Mouse (Mus musculus) limb, embryonic 13.5 days (tissue): ENCODE data around the gene Orm2. TPM values are rescaled to one million over a fixed set of nuclear protein-coding genes. Genes with fewer than 3 reads are reported as not detected.
"Not testable (repeated sequence)": the region's sequence is repeated elsewhere in the genome, so short reads cannot be mapped to it uniquely, and the experiment has no call there.

Experiments
- ATAC-seq: fragments of 200-750 bp; cut with Nextera tagmentation; 2 replicates; pipeline ENCODE4 v1.8.0; 2017; ENCODE audit warnings: low read depth, moderate number of reproducible peaks, moderate TSS enrichment; ENCODE audit not compliant: low FRiP score
- H3K27ac ChIP-seq: fragments of 300-500 bp; sonication (generic); 2 replicates; pipeline ENCODE4 v1.5.1; 2015; ENCODE audit warnings: inconsistent platforms, mild to moderate bottlenecking, moderate library complexity
- H3K27me3 ChIP-seq: fragments of 300-500 bp; sonication (generic); 2 replicates; pipeline ENCODE4 v1.6.1; 2015; ENCODE audit warnings: mild to moderate bottlenecking, inconsistent platforms
- H3K36me3 ChIP-seq: fragments of 300-500 bp; sonication (generic); 2 replicates; pipeline ENCODE4 v1.6.1; 2015; ENCODE audit warnings: inconsistent platforms, mild to moderate bottlenecking, moderate library complexity
- H3K4me1 ChIP-seq: fragments of 300-500 bp; sonication (generic); 2 replicates; pipeline ENCODE4 v1.6.1; 2015; ENCODE audit warnings: inconsistent platforms
- H3K4me2 ChIP-seq: fragments of 300-500 bp; sonication (generic); replicated peaks from 2 replicates; pipeline ENCODE4 v1.6.1; 2015; ENCODE audit warnings: inconsistent platforms, mild to moderate bottlenecking, moderate library complexity
- H3K4me3 ChIP-seq: fragments of 300-500 bp; sonication (generic); 2 replicates; pipeline ENCODE4 v1.5.1; 2015; ENCODE audit warnings: moderate library complexity, mild to moderate bottlenecking, inconsistent platforms
- H3K9ac ChIP-seq: fragments of 300-500 bp; sonication (generic); 2 replicates; pipeline ENCODE4 v1.6.1; 2015; ENCODE audit warnings: mild to moderate bottlenecking, inconsistent platforms
- H3K9me3 ChIP-seq: fragments of 300-500 bp; sonication (generic); 2 replicates; pipeline ENCODE4 v1.6.1; 2016; ENCODE audit warnings: inconsistent platforms
- WGBS: fragments of 180-500 bp; shearing (Covaris S2); methylation state at CpG from one replicate; pipeline ENCODE4 v1.1.7; 2015; 5-methylcytosine and 5-hydroxymethylcytosine counted together
- polyA plus RNA-seq: library from polyadenylated mRNA; unstranded; fragments of >200 nt; fragmentation: Nextera tagmentation; extraction: Ambion mirVana; gene quantifications from 2 replicates; pipeline ENCODE4 v1.2.1, GENCODE M21; 2015

Gene Orm2
- polyA plus RNA-seq = not detected in 2 replicates

GRCm38 (mm10) chr4:63362150-63362549 is at the start of gene Orm2:
Gene Orm2 (plus strand): TSS chr4:63362449.
- H3K4me3 ChIP-seq = no peak within 1 kb of the TSS
- H3K36me3 ChIP-seq = peaks cover under 1% of the 10 kb centered on the region
- no peak within 1 kb of the TSS for H3K27ac ChIP-seq
- no peaks in the 10 kb centered on the region for H3K27me3 ChIP-seq
- no peaks in the 10 kb centered on the region for H3K9me3 ChIP-seq
- H3K4me1 ChIP-seq = no peaks in the 10 kb centered on the region
- ATAC-seq = no peak
- 92% methylated on average over 5 of the region's 5 CpGs for WGBS
- no peak within 1 kb of the TSS for H3K9ac ChIP-seq
- no peak within 1 kb of the TSS for H3K4me2 ChIP-seq

GRCm38 (mm10) chr4:63314063-63314462 is 48.2 kb upstream of the Orm2 start:
- WGBS = 78% methylated on average over 5 of the region's 5 CpGs
- H3K4me3 ChIP-seq = no peak overlapping the region

DNA sequence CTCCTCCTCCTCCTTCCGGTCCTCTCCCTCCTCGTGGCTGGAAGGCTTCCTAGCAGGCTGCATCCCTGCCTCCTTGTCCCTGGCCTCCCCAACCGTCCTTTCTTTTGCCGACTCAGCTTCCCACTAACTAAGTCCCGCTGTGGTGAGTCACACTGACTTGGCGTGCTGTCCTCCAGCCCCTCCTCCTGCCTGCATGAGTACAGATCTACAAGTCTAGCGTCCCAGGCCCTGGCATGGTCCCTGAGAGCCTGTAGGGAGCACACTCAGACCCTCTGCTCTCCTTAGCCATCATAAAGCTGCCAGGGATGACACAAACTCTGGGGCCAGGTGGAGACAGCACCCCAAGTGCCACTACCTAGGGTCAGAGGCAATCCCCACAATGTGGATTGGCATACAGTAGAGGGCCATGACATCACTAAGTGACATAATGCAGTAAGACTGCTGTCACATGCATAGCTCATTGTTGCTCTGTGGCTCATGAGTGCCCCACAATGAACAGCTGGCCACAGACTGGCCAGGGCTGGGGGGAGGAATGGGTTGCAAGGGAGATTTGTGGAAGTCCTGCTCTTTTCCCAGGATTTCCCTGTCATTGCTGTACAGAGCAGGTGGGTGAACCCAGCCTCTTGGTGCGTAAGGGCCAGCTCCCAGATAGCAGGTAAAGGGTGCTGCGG is 46.0 kb upstream of the Orm2 start:
- Histone ChIP-seq H3K4me2 (no peak overlapping the region), H3K9me3 (no peaks in the 10 kb centered on the region), H3K4me1 (no peaks in the 10 kb centered on the region), H3K4me3 (no peak overlapping the region), H3K36me3 (peaks cover 85% of the 10 kb centered on the region), H3K27me3 (no peaks in the 10 kb centered on the region), H3K9ac (no peak overlapping the region), H3K27ac (no peak overlapping the region; the same call in 1 of the 2 replicates)
- ATAC-seq = no peak
- 73% methylated on average over 9 of the region's 9 CpGs for WGBS

More at GRCm38 (mm10) chr4:63314063-63314462, 48.2 kb upstream of the Orm2 start:
- no peak overlapping the region for H3K9ac ChIP-seq
- ATAC-seq = no peak
- no peaks in the 10 kb centered on the region for H3K4me1 ChIP-seq
- H3K4me2 ChIP-seq = no peak overlapping the region
- H3K27ac ChIP-seq = no peak overlapping the region
- H3K36me3 ChIP-seq = peaks cover 99% of the 10 kb centered on the region
- no peaks in the 10 kb centered on the region for H3K27me3 ChIP-seq
- H3K9me3 ChIP-seq = no peaks in the 10 kb centered on the region

DNA sequence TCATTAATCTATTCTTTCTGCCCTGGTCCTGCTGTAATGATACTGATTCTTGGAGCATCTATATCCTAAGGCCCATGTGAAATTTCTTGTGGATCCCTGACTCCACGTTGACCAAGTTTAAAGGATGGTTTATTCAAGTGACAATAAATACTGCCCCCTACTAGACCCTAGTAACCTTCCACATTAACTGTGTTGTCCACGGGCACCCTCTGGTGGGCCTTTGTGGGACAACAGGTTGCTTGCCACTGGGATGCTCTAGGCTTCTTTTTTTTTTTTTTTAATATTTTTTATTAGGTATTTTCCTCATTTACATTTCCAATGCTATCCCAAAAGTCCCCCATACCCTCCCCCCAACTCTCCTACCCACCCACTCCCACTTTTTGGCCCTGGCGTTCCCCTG is 42.7 kb upstream of the Orm2 start:
- H3K9ac ChIP-seq, H3K4me1 ChIP-seq, H3K4me3 ChIP-seq, H3K27ac ChIP-seq, H3K9me3 ChIP-seq, H3K4me2 ChIP-seq, ATAC-seq, H3K27me3 ChIP-seq: not testable (repeated sequence)
- H3K36me3 ChIP-seq = peaks cover 86% of the 10 kb centered on the region
- 28% methylated on average over 3 of the region's 3 CpGs for WGBS

DNA sequence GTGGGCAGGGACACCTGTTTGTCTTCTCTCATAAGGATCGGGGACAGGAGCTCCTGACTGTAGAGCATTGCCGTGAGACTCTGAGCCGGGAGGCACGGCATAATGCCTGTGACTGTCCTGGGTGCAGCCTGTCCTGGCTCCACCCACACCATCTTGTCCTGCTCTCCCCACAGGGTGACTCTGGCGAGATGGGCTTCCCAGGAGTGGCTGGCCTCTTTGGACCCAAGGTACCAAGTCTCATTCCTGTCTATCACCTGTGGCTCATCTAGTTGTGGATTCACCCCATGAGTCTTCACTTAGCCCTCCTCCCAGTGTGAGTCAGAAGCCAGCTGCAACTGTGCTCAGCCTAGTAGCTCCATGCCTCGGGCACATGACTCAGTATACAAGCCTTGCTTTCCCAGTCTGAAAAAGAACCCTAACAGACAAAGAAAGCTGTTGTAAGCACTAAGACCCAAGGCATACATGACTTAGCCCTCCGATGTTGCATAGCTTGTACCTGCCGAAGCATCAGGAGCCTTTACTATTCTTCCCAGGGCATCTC is 38.9 kb upstream of the Orm2 start:
- H3K36me3 ChIP-seq = peaks cover 87% of the 10 kb centered on the region
- no peak overlapping the region for H3K4me3 ChIP-seq
- no peak overlapping the region for H3K9ac ChIP-seq
- 81% methylated on average over 8 of the region's 8 CpGs for WGBS
- H3K27ac ChIP-seq = no peak overlapping the region
- H3K4me1 ChIP-seq = no peaks in the 10 kb centered on the region
- no peaks in the 10 kb centered on the region for H3K9me3 ChIP-seq
- ATAC-seq = no peak
- H3K27me3 ChIP-seq = no peaks in the 10 kb centered on the region
- no peak overlapping the region for H3K4me2 ChIP-seq

DNA sequence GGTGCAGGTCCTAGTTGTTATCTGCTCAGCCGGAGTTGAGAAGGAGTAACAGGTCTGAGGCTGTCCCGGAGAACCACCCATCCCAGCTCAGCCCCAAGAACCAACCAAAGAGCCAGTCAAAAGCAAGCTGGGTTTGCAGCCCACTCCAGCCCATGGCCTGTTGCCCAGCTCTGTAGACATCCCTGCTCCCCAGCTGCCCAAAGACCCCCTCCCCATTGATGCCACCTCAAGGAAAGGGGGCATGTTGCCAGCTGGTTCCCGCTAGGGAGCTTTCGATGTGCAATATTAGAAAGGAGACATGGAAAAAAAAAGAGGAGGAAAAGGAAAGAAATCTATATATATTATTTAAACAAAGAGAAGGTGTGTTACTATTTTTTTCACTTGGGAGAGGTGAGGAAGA is 28.8 kb upstream of the Orm2 start:
- peaks cover 58% of the 10 kb centered on the region for H3K36me3 ChIP-seq
- no peaks in the 10 kb centered on the region for H3K9me3 ChIP-seq
- 91% methylated on average over 4 of the region's 4 CpGs for WGBS

DNA sequence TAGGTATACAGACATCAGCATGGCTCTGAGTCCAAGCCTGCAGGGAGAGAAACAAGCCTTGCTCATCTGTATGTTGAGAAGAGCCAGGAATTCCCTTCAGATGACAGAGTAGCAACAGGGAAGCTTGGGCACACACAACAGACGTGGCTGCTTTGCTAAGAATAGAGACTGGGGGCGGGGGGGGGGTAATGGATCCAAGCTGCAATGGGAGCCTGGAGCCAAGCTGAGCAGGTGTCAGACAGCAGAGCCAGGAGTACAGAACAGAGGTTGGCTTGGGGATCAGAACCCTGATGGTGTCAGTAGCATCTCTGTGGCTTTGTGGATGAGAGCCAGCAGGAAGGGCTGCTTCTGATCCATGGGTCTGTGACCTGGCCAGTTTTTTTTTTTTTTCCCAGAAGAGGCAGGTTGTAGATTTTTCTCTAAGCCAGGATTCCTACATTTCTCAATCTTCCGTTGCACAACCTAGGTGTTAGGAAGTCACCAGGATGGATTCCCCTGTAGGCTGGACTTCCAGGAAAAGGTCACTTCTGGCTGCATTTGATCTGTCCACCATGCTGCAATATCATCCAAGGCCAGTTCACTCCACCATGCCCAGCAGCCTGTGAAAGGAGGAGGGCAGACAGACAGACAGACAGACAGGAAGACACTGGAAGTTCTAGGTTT is 23.7 kb upstream of the Orm2 start:
- H3K27me3 ChIP-seq = no peaks in the 10 kb centered on the region
- no peak overlapping the region for H3K9ac ChIP-seq
- no peak for ATAC-seq
- H3K9me3 ChIP-seq = no peaks in the 10 kb centered on the region
- no peak overlapping the region for H3K4me3 ChIP-seq
- no peak overlapping the region for H3K4me2 ChIP-seq
- H3K27ac ChIP-seq = no peak overlapping the region
- 67% methylated on average over 3 of the region's 3 CpGs for WGBS
- peaks cover 18% of the 10 kb centered on the region for H3K36me3 ChIP-seq
- no peaks in the 10 kb centered on the region; the same call in 1 of the 2 replicates for H3K4me1 ChIP-seq

More for the DNA sequence above, 28.8 kb upstream of the Orm2 start:
- Histone ChIP-seq H3K27me3 (no peaks in the 10 kb centered on the region), H3K4me3 (no peak overlapping the region), H3K4me1 (no peaks in the 10 kb centered on the region), H3K27ac (no peak overlapping the region), H3K9ac (no peak overlapping the region), H3K4me2 (no peak overlapping the region)
- no peak for ATAC-seq

DNA sequence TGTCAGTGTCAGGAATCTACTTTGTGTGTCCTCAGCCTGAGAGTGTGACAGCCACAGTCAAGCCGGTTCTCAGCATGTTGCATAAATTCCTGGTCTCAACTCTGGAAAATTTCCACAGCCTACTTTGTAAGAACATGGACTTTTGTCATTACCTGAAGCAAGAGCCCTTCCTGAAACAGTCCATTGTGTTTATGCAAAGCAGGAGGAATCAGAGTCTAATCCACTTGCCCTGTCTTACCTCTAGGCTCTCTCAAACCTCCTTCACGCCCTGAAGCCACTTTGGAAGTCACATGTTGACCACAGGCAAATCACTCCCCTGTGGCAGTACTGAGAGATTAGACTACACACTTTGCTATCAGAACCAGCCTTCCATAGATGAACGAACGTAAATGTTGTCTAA is 19.8 kb upstream of the Orm2 start:
- Histone ChIP-seq H3K27me3 (no peaks in the 10 kb centered on the region), H3K4me1 (no peaks in the 10 kb centered on the region; the same call in 1 of the 2 replicates), H3K9me3 (no peaks in the 10 kb centered on the region), H3K4me2 (no peak overlapping the region), H3K9ac (no peak overlapping the region), H3K27ac (no peak overlapping the region), H3K4me3 (no peak overlapping the region), H3K36me3 (no peaks in the 10 kb centered on the region)
- 78% methylated on average over 4 of the region's 4 CpGs for WGBS
- ATAC-seq = no peak

GRCm38 (mm10) chr4:63343608-63344007 is 18.6 kb upstream of the Orm2 start:
- Histone ChIP-seq H3K4me1 (no peaks in the 10 kb centered on the region; the same call in 1 of the 2 replicates), H3K27me3 (no peaks in the 10 kb centered on the region), H3K36me3 (no peaks in the 10 kb centered on the region), H3K9me3 (no peaks in the 10 kb centered on the region), H3K9ac (no peak overlapping the region), H3K4me3 (no peak overlapping the region), H3K4me2 (no peak overlapping the region), H3K27ac (no peak overlapping the region)
- no peak for ATAC-seq
- 36% methylated on average over 3 of the region's 3 CpGs for WGBS

- ATAC-seq = no peak
- H3K9ac ChIP-seq = no peak within 1 kb of the TSS
- H3K4me2 ChIP-seq = no peak within 1 kb of the TSS
- H3K4me1 ChIP-seq = no peaks in the 10 kb centered on the region; the same call in 1 of the 2 replicates
- no peak within 1 kb of the TSS for H3K4me3 ChIP-seq
- no peak within 1 kb of the TSS for H3K27ac ChIP-seq
- no peaks in the 10 kb centered on the region for H3K36me3 ChIP-seq
- no peaks in the 10 kb centered on the region for H3K9me3 ChIP-seq
- 83% methylated on average over 8 of the region's 8 CpGs for WGBS
- no peaks in the 10 kb centered on the region for H3K27me3 ChIP-seq
These were observed 18.0 kb upstream of the Orm2 start, which contains the start of gene Orm1 for GRCm38 (mm10) chr4:63344295-63344694. Gene Orm1 (plus strand): TSS chr4:63344560.

DNA sequence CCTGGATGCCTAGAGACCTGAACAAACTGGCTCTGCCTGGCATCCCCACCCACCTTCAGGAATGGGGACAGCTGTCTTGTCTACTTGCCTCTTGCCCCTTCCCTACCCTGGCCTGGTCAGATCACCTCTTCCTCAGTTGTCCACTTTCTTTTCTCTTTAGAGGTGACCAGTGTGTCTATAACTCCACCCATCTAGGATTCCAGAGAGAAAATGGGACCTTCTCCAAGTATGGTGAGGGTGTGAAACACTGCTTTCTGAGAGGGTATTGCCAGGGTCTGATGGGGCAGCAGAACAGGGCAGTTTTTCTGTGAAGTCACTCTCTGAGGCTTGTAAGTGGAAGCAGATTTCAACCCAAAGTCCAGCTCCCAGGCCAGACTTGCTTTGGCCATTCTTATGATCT is 17.0 kb upstream of the Orm2 start:
- Histone ChIP-seq H3K27me3 (no peaks in the 10 kb centered on the region), H3K9me3 (no peaks in the 10 kb centered on the region), H3K4me3 (no peak overlapping the region), H3K4me2 (no peak overlapping the region), H3K36me3 (no peaks in the 10 kb centered on the region), H3K9ac (no peak overlapping the region), H3K4me1 (no peaks in the 10 kb centered on the region), H3K27ac (no peak overlapping the region)
- ATAC-seq = no peak

DNA sequence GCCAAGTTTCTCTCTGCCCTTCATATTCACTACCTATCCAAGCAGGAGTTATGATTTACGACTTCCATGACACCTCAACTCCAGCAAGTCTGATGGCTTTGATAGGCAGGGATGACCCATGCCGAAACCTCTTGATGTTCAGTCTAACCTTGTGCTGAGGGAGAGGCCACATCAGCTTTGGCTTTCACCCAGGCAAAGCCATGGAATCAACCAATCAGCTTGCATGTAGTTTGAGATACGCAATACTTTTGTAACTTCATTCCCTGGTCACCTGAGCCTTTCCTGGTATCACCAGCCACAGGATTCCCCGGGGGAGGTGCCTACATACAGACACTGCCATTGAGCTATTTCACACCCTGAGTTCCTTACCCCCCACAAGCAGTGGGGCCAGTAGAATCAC is 15.6 kb upstream of the Orm2 start:
- H3K36me3 ChIP-seq = no peaks in the 10 kb centered on the region
- no peaks in the 10 kb centered on the region for H3K27me3 ChIP-seq
- WGBS = 88% methylated on average over 4 of the region's 4 CpGs
- H3K4me1 ChIP-seq = 0 out of 2 replicates have a peak, but pooled peaks cover 2% of the 10 kb centered on the region
- H3K9me3 ChIP-seq = no peaks in the 10 kb centered on the region
- ATAC-seq = no peak
- H3K27ac ChIP-seq = no peak overlapping the region
- no peak overlapping the region for H3K4me3 ChIP-seq
- no peak overlapping the region for H3K9ac ChIP-seq
- H3K4me2 ChIP-seq = no peak overlapping the region
